In the genomic region with DNA sequence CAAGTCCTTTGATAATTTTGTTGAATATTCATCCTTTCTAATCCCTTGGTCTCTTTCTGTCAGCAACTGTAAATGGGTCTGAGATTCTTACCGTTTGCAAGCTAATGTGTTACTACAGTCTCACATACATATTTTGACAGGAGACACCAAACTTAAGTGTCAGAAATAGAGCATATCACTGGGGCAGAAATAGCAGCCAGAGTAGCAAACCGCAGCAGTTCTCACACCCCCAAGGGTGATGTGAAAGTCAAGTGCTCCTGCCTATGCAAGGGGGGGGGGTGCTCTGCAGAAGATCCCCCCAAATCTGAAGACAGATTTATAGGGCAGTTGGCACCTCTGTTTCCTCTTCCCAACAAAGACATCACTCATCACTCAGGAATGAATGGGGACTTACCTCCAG, we compare ENCODE assay signal across 30 mouse cellular contexts. TPM values are rescaled to one million over a fixed set of nuclear protein-coding genes. Genes with fewer than 3 reads are reported as not detected.
A peak's percentile ranks its signal among the peaks of the same experiment; 100 is the strongest.
DNase-seq lines count a peak whose midpoint lies in the region; ATAC-seq and TF ChIP-seq lines count a peak whose summit lies in the region.
"Had no signal": no experiment of that assay in that cellular context is flagged by ENCODE, and none has a peak within 500 bp of the region (broad histone marks: within the 10 kb centered on the region; RNA-seq: fewer than 3 reads in every experiment).

No protein-coding gene starts in this region.

- ATAC-seq in heart, embryonic 13.5 days (ENCODE audit: extremely low read depth, insufficient number of reproducible peaks, low FRiP score, low TSS enrichment), result no peak
- ATAC-seq in heart, embryonic 15.5 days (replicated peaks; ENCODE audit: insufficient number of reproducible peaks, insufficient read depth, low FRiP score, low read depth), result no peak
- no peak for ATAC-seq in heart, postnatal 0 days (ENCODE audit: insufficient read depth, low read depth)
- ATAC-seq: activated CD4-positive, CD25-positive, alpha-beta regulatory T cell, adult 4 months; CD4-positive, CD25-positive, alpha-beta regulatory T cell, adult 4 months; forebrain, embryonic 14.5 days; forebrain, embryonic 16.5 days; Patski had no signal

- DNase-seq in heart, postnatal 14 days, result no peak
- DNase-seq in heart, embryonic 10.5 days (ENCODE audit: low spot score), result no peak
- DNase-seq in heart, postnatal 0 days (ENCODE audit: low spot score), result peak; percentile 25
- DNase-seq in heart, postnatal 4 days, result no peak
- DNase-seq in right cerebral cortex, postnatal 4 days, result no peak
- DNase-seq: adrenal gland, postnatal 10 days; adrenal gland, postnatal 25 days; B cell, adult 2 months; cerebellum, adult 11 months; cerebellum, adult 18-20 months; cerebellum, adult 8-10 months; cerebellum, adult 9-11 months; cerebellum, postnatal 14 days; cerebellum, postnatal 36 days; embryo, embryonic 11 days had no signal

- H3K4me2 ChIP-seq in heart, embryonic 13.5 days, result no peak overlapping the region
- no peak overlapping the region for H3K4me2 ChIP-seq in heart, embryonic 15.5 days
- no peak overlapping the region for H3K4me2 ChIP-seq in heart, postnatal 0 days (ENCODE audit: low read depth, low read length)
- peak overlapping the region; percentile 24 for H3K4me2 ChIP-seq in myocyte (ENCODE audit: low read depth)
- H3K4me2 ChIP-seq: embryonic facial prominence, embryonic 13.5 days; embryonic facial prominence, embryonic 15.5 days; forebrain, embryonic 12.5 days had no signal

- H3K27ac ChIP-seq in heart, embryonic 13.5 days (replicated peaks), result peak overlapping the region; percentile 48; the same call in 1 of the 2 replicates
- peak overlapping the region; percentile 10; the same call in 1 of the 2 replicates for H3K27ac ChIP-seq in heart, embryonic 15.5 days
- no peak overlapping the region for H3K27ac ChIP-seq in heart, embryonic 10.5 days
- no peak overlapping the region for H3K27ac ChIP-seq in heart, postnatal 0 days (ENCODE audit: low read depth)
- H3K27ac ChIP-seq: embryonic facial prominence, embryonic 13.5 days; embryonic facial prominence, embryonic 15.5 days; forebrain, embryonic 10.5 days; forebrain, embryonic 12.5 days had no signal

- peaks cover 12% of the 10 kb centered on the region; the same call in 1 of the 2 replicates for H3K9me3 ChIP-seq in heart, embryonic 13.5 days
- no peaks in the 10 kb centered on the region for H3K9me3 ChIP-seq in heart, embryonic 15.5 days (replicated peaks)
- no peaks in the 10 kb centered on the region for H3K9me3 ChIP-seq in heart, embryonic 10.5 days
- 0 out of 2 replicates have a peak, but pooled peaks cover 5% of the 10 kb centered on the region for H3K9me3 ChIP-seq in heart, postnatal 0 days (replicated peaks; ENCODE audit: control insufficient read depth, low read length)
- H3K9me3 ChIP-seq: embryonic facial prominence, embryonic 13.5 days; embryonic facial prominence, embryonic 15.5 days; forebrain, embryonic 12.5 days; G1E had no signal

- H3K9ac ChIP-seq in heart, embryonic 13.5 days, result no peak overlapping the region
- H3K9ac ChIP-seq in heart, embryonic 15.5 days, result no peak overlapping the region
- no peak overlapping the region for H3K9ac ChIP-seq in heart, postnatal 0 days (replicated peaks; ENCODE audit: low read depth, low read length)
- H3K9ac ChIP-seq: embryonic facial prominence, embryonic 13.5 days; embryonic facial prominence, embryonic 15.5 days; forebrain, embryonic 12.5 days had no signal

- no peak for TF ChIP-seq CTCF in heart, postnatal 0 days (IDR thresholded peaks at IDR 0.05; ENCODE audit: low read depth)

- no peak overlapping the region for H3ac ChIP-seq in myocyte (ENCODE audit: control insufficient read depth, insufficient read length)

- peaks cover 22% of the 10 kb centered on the region for H3K36me3 ChIP-seq in heart, embryonic 13.5 days
- H3K36me3 ChIP-seq in heart, embryonic 15.5 days, result peaks cover 4% of the 10 kb centered on the region; the same call in 1 of the 2 replicates
- peaks cover 16% of the 10 kb centered on the region; the same call in 1 of the 2 replicates for H3K36me3 ChIP-seq in heart, embryonic 10.5 days
- H3K36me3 ChIP-seq in heart, postnatal 0 days (replicated peaks; ENCODE audit: control insufficient read depth, insufficient read depth, low read length), result no peaks in the 10 kb centered on the region
- peaks cover 8% of the 10 kb centered on the region for H3K36me3 ChIP-seq in myocyte (ENCODE audit: control insufficient read depth, insufficient read depth)
- H3K36me3 ChIP-seq: G1E had no signal

- TF ChIP-seq POLR2A in myocyte (IDR thresholded peaks at IDR 0.05; ENCODE audit: insufficient read length, low read depth), result no peak

- H3K4me1 ChIP-seq in heart, embryonic 13.5 days, result peaks cover 27% of the 10 kb centered on the region
- peaks cover 7% of the 10 kb centered on the region; the same call in 1 of the 2 replicates for H3K4me1 ChIP-seq in heart, embryonic 15.5 days (replicated peaks)
- H3K4me1 ChIP-seq in heart, embryonic 10.5 days, result peaks cover 12% of the 10 kb centered on the region
- 0 out of 2 replicates have a peak, but pooled peaks cover 11% of the 10 kb centered on the region for H3K4me1 ChIP-seq in heart, postnatal 0 days (ENCODE audit: control insufficient read depth, insufficient read depth)
- H3K4me1 ChIP-seq: forebrain, embryonic 12.5 days had no signal

- intact Hi-C loops in heart, postnatal 14 days (cut with DNase I), result no loop called here

- WGBS in heart, embryonic 13.5 days, result 28% methylated on average over 2 of the region's 2 CpGs
- WGBS in heart, embryonic 15.5 days, result 19% methylated on average over 2 of the region's 2 CpGs
- WGBS in heart, embryonic 10.5 days, result 48% methylated on average over 2 of the region's 2 CpGs
- 22% methylated on average over 2 of the region's 2 CpGs for WGBS in heart, postnatal 0 days

- H3K27me3 ChIP-seq in heart, embryonic 13.5 days (replicated peaks), result no peaks in the 10 kb centered on the region
- no peaks in the 10 kb centered on the region for H3K27me3 ChIP-seq in heart, embryonic 15.5 days
- no peaks in the 10 kb centered on the region for H3K27me3 ChIP-seq in heart, embryonic 10.5 days (ENCODE audit: insufficient read depth, poor library complexity, severe bottlenecking)
- no peaks in the 10 kb centered on the region for H3K27me3 ChIP-seq in heart, postnatal 0 days (ENCODE audit: control insufficient read depth, insufficient read depth, low read length)
- no peaks in the 10 kb centered on the region for H3K27me3 ChIP-seq in myocyte (ENCODE audit: control insufficient read depth, insufficient read depth, insufficient read length)
- H3K27me3 ChIP-seq: CH12.LX; embryonic facial prominence, embryonic 13.5 days; embryonic facial prominence, embryonic 15.5 days; forebrain, embryonic 12.5 days; Patski had no signal

- TF ChIP-seq EP300 in heart, postnatal 0 days (IDR thresholded peaks at IDR 0.05; ENCODE audit: low read depth), result no peak

- H3K79me2 ChIP-seq in myocyte (ENCODE audit: control insufficient read depth, insufficient read depth), result peaks cover 14% of the 10 kb centered on the region

- no peak overlapping the region for H3K4me3 ChIP-seq in heart, embryonic 13.5 days
- no peak overlapping the region for H3K4me3 ChIP-seq in heart, embryonic 15.5 days
- no peak overlapping the region for H3K4me3 ChIP-seq in heart, embryonic 10.5 days
- no peak overlapping the region for H3K4me3 ChIP-seq in heart, postnatal 0 days (ENCODE audit: low read depth, low read length)
- no peak overlapping the region for H3K4me3 ChIP-seq in myocyte
- H3K4me3 ChIP-seq: embryonic facial prominence, embryonic 13.5 days; embryonic facial prominence, embryonic 15.5 days; erythroblast, embryonic 14.5 days; forebrain, embryonic 10.5 days; forebrain, embryonic 12.5 days had no signal

TF ChIP-seq in myocyte, 11 proteins besides CTCF, POLR2A, EP300 and RAD21:
- TF ChIP-seq MYOD1 (IDR thresholded peaks at IDR 0.05; ENCODE audit: control insufficient read depth in 1 of 3, insufficient read length in 2 of 3, low read depth in 2 of 3), result peak in 1 of 3 experiments; percentile 32
- no peak for TF ChIP-seq MYOG (IDR thresholded peaks at IDR 0.05; ENCODE audit: control insufficient read depth in 1 of 3, insufficient read depth in 1 of 3, insufficient read length in 2 of 3, low read depth in 2 of 3)

RNA-seq across cellular contexts. Expression of gene Tpt1, which starts 13.3 kb away (rescaled TPM):
- 849 and 910 TPM in 2 replicates for polyA plus RNA-seq in heart, embryonic 13.5 days (2015; fragmentation: Nextera tagmentation; extraction: Ambion mirVana)
- total RNA-seq in heart, postnatal 14 days (2021), result 1,000 to 10,000 TPM; 2,748 to 2,964 TPM
- polyA plus RNA-seq in heart, embryonic 15.5 days (2015; fragmentation: Nextera tagmentation; extraction: Ambion mirVana), result 751 and 926 TPM in 2 replicates
- polyA plus RNA-seq in heart, embryonic 10.5 days (2016; fragmentation: Nextera tagmentation; extraction: Ambion mirVana), result 737 and 812 TPM in 2 replicates
- total RNA-seq in heart, postnatal 0 days (2014; rRNA removed; ENCODE audit: low replicate concordance), result 746 and 806 TPM in 2 replicates
- polyA plus RNA-seq in heart, postnatal 0 days (2015; fragmentation: Nextera tagmentation; extraction: Ambion mirVana), result 1,059 and 1,111 TPM in 2 replicates
- total RNA-seq in heart, postnatal 4 days (2021), result 1,000 to 10,000 TPM; 3,223 to 3,331 TPM
- polyA plus RNA-seq in myocyte (2012; fragmentation: generic; extraction: Trizol), result 6,214 TPM

Comparison
In these comparisons a context has a peak if more than half of its experiments do, and no peak if none do; other contexts are left out.
1. H3K27ac ChIP-seq: peak in heart, embryonic 13.5 days (single experiment) and heart, embryonic 15.5 days (single experiment); none in heart, embryonic 10.5 days (single experiment) and heart, postnatal 0 days (single experiment).